Mouse (Mus musculus): ENCODE results near the gene Chsy1.

- TF ChIP-seq CTCF (IDR thresholded peaks at IDR 0.05; ENCODE audit: insufficient read depth, low read depth, low read length) (no peak), POLR2A (IDR thresholded peaks at IDR 0.05; ENCODE audit: insufficient read depth, low read depth, low read length) (no peak)
Measured at GRCm38 (mm10) chr7:66222621-66223091, 113.3 kb downstream of the Chsy1 start.
